Mouse (Mus musculus) liver, embryonic 14.5 days (tissue): ENCODE measurements around the gene Tmem60.

Experiments
- CTCF ChIP-seq: IDR thresholded peaks from 2 replicates; pipeline ENCODE4 v1.5.1; 2016; ENCODE audit warnings: antibody characterized with exemption, low read depth, control low read depth
- EP300 ChIP-seq: IDR thresholded peaks from 2 replicates; pipeline ENCODE4 v1.6.1; 2016; ENCODE audit warnings: antibody characterized with exemption, low read depth

GRCm38 (mm10) chr5:20884036-20884620, 2.1 kb downstream of the Tmem60 start:
- no peak for TF ChIP-seq CTCF
- TF ChIP-seq EP300, result no peak
